Mouse (Mus musculus) inflammation-experienced regulatory T-cells, adult 6 months (primary cell): Measurements from ENCODE around the gene Trim47. TPM values are rescaled to one million over a fixed set of nuclear protein-coding genes. Genes with fewer than 3 reads are reported as not detected.
A peak's percentile ranks its signal among the peaks of the same experiment; 100 is the strongest.

Source experiments
- ATAC-seq: one replicate; pipeline ENCODE4 v1.8.0; 2017
- polyA plus RNA-seq, 3 experiments: library from polyadenylated mRNA; unstranded; fragments of 100-300 nt; shearing (Covaris generic); gene quantifications; one replicate each; pipeline ENCODE4 v1.2.1; 2017

Trim47 gene
- under 1 TPM in 1 of 3 experiments, not detected in 2; 0.39 TPM for polyA plus RNA-seq

DNA sequence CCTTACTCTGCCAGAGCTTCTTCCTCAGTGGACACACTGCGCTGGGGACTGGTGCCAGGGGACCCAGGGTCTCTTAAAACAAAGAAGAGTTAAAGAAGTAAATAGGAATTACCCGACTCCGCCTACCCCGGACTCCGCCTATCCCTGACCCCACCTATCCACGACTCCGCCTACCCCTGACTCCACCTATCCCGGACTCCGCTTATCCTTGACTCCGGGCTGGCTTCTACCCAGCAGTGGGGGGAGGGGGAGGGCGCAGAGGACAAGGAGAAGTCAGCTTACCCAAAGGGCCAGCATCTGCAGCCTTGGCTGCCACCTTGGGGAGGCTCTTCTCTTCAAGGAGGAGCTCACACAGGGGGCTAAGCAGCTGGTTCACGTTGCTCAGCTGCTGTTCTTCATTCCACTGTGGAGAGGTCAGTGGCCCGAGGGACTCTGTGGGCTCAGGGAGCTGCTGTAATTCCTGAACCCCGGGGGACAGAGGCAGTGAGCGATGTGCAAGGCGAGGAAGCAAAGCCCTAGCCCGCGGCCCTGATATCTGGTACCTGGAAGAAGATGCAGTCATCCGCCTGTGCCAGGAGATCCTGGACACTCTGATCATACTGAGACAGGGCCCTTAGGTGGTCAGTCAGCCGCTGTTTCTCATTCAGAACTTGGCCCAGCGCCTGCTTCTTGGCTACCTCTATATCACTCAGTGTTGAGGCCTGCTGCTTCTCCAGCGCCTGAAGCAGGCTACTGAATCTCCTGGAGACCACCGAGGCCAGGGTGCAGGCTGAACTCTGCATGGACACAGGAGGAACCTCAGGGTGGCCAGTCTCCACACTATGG lies at the start of gene Trim47:
Gene Trim47 (minus strand): TSS at position 55 of the 825 bp plus-strand sequence.
- no peak for ATAC-seq

DNA sequence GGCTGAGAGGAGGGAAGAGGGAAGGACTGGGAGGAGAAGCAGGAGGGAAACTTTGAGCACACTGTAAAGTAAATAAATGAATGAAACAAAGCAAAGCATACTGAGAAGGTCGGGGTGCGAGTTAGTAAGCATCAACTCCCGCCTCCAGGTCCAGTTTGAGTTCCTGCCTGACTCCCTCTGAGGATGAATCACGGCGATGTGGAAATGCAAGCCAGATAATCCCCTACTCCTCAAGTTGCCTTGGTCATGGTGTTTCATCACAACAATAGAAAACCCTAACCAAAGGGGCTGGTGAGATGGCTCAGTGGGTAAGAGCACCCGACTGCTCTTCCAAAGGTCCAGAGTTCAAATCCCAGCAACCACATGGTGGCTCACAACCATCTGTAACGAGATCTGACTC lies 49.0 kb upstream of the Trim47 start:
- ATAC-seq: no peak

DNA sequence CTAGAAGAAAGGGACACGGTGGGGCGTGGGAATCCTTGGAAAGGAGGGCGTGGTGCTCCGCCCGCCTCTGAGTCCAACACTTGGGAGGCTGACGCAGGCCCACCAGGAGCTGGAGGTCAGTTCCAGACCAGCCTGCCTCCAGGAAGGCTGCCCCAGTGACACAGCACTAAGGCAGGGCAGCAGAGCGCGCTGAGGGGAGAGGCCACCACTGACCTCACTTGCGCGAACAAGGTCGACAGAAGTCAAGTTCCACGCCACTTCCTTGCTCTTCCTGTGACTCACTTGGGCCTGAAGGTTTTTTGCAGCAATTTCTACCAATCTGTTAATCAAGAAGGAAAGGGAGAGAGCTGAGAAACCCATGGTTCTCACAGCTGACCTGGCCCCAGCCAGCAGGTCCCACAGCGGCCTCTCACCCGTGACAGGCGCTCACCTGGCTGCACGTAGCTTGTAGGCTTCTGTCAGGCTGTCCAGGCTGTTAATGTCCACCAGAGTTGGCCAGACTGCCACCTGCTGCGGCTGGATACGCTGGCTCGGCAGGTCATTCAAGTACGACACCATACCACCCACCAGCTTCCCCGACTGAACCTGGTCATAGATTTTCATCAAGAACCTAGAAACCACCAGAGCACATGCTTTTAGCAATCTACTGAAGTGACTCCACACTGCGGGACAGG lies 47.9 kb upstream of the Trim47 start:
- ATAC-seq: no peak

DNA sequence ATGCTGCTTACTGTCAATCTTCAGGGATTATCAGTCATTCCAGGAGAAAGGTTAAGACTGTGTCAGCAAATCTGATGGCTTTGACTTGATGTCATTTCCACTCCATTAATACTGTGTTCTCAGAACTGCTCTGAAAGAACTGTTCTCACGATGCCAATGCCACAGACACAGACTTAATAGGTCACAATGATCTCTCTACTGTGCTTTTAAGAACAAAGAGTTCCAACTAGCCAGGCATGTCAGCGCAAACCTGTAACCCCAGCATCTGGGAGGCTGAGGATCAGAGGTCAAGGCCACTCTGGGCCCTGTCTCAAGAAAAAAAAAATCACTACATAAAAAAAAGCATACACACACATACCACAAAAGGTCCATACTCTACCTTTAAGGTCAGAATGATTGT lies 44.9 kb upstream of the Trim47 start:
- no peak for ATAC-seq

DNA sequence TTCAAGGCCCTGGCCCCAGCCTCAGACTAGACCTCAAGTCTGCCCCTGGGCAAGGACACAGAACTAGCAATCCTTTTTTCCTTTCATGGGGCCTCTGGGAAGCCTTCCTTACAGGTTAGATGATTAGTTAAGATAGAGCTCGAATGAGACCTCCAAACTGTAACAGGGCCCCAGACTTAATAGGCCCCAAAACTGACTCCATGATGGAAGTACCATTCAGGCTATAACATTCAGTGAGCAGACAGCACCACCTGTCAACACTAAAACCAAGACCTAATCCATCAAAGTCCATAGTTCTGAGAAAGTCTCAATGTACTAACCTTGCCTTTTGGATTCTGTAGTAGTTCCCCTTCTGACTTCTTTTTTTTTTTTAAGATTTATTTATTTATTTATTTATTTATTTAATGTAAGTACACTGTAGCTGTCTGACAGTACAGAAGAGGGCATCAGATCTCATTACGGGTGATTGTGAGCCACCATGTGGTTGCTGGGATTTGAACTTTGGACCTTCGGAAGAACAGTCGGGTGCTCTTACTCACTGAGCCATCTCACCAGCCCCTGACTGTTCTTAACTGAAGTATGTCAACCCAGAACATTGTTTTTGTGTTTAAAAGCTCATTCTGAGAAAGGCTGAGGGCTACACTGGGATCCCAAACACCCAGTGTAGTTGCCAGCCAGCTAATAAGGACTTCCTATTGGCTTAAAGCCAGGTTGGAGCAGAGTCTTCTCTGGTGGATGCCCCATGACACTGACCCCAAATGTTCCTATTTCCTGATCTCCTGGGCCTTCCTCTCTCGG lies 43.2 kb upstream of the Trim47 start:
- no peak for ATAC-seq

DNA sequence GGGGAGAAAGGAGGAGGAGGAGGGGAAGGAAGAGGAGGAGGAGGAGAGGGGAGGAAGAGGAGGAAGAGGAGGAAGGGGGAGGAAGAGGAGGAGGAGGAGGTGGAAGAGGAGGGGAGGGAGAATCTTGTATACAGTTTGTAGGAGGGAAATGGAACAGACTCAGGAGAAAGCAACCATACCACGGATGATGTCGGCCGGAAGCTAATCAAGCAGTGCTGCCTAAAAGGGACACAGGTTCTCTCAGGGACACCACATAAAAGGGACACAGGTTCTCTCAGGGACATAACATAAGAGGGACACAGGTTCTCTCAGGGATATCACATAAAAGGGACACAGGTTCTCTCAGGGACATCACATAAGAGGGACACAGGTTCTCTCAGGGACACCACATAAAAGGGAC lies 42.2 kb upstream of the Trim47 start:
- no peak for ATAC-seq

DNA sequence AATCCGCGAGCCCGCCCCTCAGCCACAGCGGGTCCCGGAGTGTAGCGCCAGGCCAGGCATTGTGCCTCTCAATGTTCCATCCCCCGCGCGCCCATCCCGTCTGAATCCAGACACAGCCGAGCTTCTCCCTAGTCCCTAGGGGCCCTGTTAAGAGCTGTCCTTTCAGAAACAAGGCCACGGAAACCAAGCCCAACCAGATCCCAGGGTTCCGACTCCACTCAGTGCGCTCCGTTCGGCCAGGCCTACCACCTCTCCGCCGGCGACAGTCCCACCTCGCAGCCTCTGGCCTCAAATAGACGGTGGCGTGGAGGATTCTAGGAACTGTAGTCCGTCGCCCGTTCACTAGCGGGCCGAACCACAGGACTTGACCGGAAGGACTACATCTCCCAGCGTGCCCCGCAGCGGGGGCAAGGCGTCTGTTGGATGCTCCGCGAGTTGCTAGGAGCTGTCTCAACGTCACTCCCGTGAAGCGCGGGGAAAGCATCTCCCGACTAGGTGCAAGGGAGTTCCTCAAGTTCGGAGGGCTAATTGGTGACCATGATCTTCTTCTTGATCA lies 41.0 kb upstream of the Trim47 start, which contains the start of gene Fbf1:
Gene Fbf1 (minus strand): TSS at position 283 of the 556 bp plus-strand sequence.
- peak; percentile 96 for ATAC-seq

DNA sequence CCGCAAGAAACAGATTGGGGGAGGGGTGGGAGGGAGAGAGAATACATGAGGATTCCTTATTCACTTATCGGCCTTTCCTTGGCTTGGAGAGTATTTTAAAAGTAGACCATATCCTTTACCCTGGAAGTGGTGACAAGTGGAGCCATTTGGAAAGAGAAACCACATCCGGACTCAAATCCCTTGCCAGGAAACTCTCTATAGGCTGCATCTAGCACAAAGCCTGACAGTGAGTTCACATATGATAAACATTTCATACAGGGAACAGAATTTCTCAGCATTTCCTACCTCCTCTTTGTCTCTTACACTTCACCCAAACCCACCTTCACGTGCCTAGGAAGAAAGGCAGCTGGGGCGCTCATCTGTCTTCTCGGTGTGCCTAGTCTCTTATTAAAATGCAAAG lies 40.2 kb upstream of the Trim47 start:
- no peak for ATAC-seq

DNA sequence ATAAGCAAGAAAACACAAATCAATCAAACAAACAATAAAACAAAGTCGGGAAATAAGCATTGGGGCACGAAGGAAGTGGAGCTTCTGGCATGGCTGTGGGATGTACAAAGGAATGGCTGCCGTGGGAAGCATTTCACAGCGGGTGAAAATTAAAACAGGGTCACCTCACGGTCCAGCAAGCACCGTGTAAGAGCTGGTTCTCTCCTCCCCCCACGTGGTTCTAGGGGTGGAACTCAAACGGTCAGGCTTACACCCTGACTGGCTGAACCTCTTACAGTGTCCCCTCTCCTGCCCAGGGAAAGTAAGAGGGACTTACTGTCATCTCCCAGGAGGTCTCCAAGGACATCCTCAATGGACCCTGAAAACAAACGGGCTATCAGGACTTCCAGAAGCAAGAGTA lies 36.0 kb upstream of the Trim47 start:
- no peak for ATAC-seq

DNA sequence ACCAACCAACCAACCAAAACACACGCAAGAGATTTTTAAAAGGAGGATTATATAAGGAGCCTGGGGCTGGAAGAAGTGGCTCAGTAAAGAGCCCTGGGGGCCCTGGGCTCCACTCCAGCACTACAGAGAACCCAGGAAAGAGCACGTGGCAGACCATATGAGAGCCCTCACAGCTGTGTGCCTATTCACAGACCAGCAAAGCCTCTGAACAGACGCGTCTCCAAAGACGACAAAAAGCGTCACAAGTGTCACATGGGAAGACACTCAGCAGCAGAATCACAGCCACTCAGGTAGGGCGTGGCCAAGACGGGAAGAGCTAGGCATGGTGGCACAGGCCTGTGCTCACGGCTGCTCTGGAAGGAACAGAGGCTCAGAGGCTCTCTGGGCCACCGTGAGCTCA lies 35.1 kb upstream of the Trim47 start:
- ATAC-seq: no peak

DNA sequence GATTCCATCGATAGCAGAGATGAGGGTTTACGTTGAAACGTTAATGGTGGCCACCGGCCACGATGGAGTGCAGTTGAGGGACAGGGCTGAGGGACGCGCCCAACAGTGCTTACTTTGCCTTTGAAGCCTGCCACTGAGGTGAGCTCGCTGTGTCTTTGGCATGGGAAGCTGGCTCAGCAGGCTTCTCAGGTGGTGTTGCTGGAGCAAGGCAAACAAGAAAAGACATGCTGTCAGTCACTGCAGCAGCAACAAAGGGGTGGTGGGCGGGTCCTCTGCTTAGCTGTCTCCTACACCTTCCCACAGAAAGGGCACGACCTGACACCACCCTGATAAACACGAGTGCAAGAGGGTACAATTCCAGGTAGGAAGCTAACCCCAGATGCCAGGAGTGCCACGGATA lies 34.3 kb upstream of the Trim47 start:
- no peak for ATAC-seq

DNA sequence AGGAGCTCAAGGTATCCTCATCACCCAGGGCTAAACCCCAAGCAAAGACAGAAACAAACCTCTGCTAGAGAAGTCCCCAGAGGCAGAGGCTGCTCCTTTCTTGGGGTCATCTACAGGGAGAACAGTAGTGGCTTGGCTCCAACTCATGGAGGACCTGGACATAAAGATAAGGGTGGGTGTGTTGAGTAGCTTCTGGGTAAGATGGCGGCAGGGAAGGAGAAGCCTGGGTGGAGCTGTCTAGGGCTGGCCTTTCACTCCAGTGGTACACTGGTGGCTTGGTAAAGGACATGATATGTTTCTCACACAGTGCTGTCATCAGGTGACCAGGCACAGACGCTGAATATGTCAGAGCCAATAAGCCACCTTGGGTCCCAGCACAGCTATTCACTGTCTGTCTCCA lies 23.9 kb upstream of the Trim47 start:
- no peak for ATAC-seq

DNA sequence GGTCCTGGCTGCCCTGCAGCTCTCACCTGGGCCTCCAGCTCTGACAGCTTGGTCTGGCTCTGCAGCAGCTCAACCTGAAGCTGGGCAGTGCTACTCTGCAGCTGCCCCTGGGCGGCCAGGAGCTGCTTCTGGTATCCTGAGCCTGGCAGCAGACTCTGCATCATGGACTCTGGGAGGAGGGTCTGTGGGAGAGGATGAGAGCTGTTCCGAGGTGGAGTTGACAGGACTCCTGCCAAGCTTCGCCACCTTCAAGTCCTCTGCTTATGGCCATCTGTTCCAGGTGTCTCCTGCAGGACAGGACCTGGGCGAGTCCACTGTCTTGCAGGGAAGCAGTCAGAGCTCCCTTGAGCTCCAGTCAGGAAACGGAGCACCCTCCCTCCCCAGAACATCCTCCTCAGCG lies 22.3 kb upstream of the Trim47 start:
- no peak for ATAC-seq

DNA sequence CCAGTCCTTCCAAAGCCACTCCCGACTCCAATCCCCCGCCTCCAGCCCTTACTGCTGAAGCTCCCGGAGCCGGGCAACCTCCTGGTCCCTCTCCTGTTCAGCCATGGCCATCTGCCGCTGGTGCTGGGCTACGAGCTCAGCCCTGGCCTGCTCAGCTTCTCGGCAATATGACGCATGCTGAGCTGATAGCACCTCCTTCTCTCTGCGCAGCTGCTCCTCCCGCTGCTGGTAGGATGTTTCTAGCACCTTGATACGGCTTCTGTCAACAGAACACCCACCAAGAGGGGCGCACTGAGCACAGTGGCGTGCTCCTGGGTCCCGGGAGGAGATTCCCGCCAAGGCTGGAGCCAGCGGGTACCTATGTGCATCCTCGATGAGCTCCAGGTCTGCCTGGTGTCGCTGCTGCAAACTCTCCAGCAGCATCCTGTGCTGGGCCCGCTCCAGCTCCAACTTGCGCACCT lies 21.8 kb upstream of the Trim47 start:
- ATAC-seq: no peak

DNA sequence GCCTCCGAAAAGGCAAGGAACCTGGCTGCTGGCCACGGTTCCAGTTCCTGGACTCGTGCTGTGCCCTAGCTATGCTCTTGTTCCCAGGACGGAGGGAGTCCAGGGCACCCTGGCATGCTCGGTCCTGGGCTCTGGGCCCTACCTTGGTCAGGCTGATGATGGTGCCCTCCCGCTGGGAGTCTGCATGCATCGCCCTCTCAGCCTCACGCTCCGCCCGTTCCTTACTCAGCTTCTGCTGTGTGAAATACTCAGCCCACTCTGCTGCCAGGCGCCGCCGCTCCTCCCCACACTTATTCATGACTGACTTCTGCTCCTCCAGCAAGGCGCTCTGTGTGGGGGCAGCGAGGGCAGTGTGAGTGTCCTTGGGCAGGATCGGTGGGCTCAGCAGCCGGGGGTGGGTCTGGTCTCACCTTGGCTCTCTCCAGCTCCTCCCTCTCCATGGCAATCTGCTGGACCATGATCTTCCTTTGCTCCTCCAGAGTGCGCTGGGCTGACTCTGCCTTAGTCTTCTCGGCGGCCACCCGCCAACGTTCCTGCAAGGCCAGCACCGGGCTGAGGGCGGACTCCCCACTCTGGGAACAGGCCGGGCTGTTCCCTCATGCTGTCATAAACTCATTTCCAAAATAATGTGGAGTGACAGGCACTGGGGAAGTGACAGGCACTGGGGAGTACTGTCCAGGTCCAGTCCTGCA lies 19.4 kb upstream of the Trim47 start:
- ATAC-seq: no peak

DNA sequence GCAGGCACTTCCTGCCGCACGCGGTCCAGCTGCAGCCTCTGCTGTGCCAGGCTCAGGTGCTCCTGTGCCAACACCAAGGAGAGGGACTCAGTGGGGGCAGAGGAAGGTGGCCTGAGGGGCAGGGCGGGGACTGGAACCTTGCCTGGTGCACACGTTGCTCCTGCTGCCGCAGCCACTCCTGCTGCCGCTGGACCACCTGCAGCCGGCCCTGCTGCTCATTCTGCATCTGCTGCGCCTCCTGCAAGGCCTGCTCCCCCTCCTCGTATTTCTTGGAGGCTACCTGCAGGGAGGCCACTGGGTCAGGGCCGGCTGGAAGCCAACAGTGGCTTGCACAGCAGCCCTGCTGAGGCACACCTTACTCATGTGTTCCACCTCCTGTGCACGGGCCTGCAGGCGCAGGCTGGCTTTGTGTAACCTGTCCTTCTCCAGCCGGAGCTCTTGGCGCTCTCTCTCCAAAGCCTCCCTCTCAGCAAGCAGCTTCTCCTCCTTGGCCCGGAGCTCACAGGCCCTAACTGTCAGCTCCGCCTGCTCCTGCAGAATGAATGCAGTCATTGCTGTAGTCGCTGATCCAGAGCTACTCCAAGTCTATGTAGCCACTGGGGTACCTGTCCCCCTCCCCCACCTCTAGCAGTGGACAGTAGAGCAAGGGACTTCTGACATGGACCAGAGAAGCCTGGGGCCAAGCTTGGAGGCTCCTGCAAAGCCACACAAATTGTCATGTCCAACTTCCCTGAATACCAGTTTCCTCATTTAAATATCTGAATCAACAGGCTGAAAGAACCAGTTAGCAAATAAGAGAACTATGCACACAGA lies 18.7 kb upstream of the Trim47 start:
- no peak for ATAC-seq

DNA sequence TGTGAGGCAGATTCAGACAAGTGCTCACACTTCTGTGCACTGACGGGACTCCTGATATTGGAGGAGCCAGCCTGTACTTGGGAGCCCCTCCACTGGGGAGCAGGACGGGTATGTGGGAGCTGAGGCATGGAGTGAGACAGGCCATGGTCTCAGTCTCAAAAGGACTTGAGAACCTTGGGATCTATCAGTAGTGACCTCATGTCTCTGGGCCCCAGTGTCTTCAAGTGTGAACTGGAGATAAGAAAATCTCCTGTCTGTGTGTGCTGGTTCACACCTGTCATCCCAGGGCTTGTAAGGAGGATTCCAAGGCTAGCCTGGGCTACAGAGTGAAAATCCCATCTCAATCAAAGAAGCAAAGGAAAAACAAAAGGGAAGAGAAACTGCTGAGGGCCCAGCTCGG lies 16.5 kb upstream of the Trim47 start:
- no peak for ATAC-seq

DNA sequence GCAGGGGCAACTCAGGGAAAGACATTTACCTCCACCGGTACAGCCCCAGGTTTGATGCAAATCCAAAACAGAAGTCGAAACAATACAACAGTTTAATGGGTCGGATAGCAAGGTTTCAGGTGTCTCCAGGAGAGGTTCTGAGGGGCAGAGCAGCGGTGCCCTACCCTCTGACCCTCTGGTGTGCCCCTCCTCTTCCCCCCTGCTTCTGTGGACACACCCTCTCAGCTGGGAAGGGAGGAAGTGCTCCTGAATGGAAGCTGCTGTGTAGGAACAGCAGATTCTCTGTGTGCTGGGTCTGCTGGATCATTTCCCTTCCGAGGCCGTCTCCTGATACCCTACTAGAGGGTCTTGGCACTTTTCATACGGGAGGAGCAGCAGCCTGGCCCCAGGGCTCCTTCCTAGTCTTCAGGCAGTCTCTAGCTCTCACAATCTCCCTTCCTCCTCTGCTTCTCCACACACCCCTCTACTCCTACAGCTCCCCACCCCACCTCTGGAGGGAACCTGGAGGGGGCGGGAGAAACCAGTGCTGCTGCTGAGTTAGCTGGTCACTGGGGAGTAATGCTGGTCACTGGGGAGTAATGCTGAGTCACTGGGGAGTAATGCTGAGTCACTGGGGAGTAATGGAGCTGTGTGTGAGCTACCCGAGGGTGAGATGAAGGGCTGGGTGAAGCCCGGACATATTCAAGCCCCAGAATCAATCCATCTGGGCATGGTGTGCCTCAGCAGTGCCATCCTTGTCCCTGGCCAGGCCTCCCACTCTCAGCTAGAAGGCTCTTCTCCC lies 15.4 kb upstream of the Trim47 start:
- ATAC-seq: no peak

DNA sequence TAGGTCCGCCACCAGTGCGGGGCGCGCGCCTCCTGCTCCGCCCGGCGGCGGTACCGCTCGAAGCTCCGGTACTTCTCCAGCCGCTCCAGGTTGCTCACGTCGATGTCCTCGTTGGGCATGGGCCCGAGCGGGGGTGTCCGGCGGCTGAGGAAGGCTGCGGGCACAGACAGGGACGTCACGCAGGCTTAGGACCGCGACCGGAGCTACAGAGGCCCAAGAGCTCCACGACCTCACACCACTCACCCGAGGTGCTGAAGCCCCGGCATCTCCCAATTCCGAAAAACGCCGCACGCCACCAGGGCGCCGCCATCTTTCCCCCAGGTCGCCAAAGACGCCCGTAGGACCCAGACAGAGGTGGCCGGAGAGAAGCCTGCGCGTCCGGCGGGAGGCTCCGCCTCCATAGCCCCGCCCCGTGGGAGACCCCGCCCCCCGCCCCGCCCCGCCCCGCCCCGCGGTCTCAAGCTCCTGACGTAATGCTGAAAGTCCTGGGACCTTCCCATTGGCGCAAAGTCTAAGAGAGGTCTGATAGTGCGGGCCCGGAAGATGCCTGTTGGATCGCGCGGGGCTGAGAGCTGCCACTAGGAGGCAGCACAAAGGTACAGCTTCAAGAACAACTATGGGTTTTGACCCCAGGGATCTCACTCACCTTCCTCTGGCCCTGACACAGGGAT lies 11.6 kb upstream of the Trim47 start, which contains the start of gene Mrpl38:
Gene Mrpl38 (minus strand): TSS at position 401 of the 671 bp plus-strand sequence.
- peak; percentile 99 for ATAC-seq

DNA sequence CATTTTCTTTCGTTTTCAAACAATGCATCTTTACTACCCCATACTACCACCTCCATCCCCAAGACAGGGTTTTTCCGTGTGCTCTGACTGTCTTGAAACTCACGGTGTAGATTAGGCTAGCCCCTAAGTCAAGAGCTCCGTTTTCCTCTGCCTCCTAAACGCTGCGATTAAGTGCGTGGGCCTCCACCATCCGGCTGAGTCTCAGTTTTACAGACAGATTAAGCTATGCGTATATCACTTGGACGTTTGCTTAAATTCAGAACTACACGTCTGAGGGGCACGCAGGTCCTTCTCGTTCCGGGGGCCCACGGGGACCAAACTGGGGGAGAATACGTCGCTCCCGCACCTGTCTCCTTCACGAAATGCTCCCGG lies 11.1 kb upstream of the Trim47 start:
- no peak for ATAC-seq
